Mouse (Mus musculus): Measurements from ENCODE around the gene Btnl10.
A peak's percentile ranks its signal among the peaks of the same experiment; 100 is the strongest.

DNA sequence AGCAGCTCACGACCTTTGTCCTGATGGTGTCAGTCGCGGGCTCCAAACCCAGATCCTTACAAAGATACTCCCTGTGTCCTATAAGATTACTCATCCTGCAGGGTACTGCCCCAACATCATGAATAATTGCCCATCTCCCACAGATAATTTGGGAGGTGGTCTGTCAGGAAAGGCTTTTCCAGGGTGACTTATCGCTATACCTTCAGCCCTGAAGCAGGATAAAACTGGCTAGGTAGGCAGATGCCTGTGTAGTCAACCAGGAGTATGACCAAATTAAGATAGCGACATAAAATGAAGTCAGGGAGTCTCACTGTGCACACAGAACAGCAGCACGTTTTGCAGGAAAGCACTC lies 21.4 kb downstream of the Btnl10 start:
- TF ChIP-seq CTCF (IDR thresholded peaks at IDR 0.05; ENCODE audit: low read depth) (no peak), EP300 (optimal IDR thresholded peaks at IDR 0.05) (peak; percentile 17)

All from stomach, postnatal 0 days (tissue).